Mouse (Mus musculus) cerebellum, adult 2 months (tissue): ENCODE data around the gene Srgap2.

Experiments
- CTCF ChIP-seq: fragments of 200-500 bp; IDR thresholded peaks from 2 replicates; pipeline ENCODE4 v1.5.1; 2011; ENCODE audit warnings: low read depth, mild to moderate bottlenecking, control low read depth, low read length, moderate library complexity, borderline replicate concordance; ENCODE audit not compliant: insufficient read depth
- POLR2A ChIP-seq: fragments of 200-500 bp; IDR thresholded peaks from 2 replicates; pipeline ENCODE4 v1.6.1; 2011; ENCODE audit warnings: low read length, control low read depth, borderline replicate concordance; ENCODE audit not compliant: insufficient read depth

GRCm38 (mm10) chr1:131378914-131379474 lies 148.2 kb downstream of the Srgap2 start:
- no peak for TF ChIP-seq CTCF
- TF ChIP-seq POLR2A, result no peak
